Mouse (Mus musculus): Measurements from ENCODE around the gene Ifnlr1. TPM values are rescaled to one million over a fixed set of nuclear protein-coding genes. Genes with fewer than 3 reads are reported as not detected.

Gene Ifnlr1
- total and polyA plus RNA-seq, 3 experiments = 0.04 TPM; not detected in 2

DNA sequence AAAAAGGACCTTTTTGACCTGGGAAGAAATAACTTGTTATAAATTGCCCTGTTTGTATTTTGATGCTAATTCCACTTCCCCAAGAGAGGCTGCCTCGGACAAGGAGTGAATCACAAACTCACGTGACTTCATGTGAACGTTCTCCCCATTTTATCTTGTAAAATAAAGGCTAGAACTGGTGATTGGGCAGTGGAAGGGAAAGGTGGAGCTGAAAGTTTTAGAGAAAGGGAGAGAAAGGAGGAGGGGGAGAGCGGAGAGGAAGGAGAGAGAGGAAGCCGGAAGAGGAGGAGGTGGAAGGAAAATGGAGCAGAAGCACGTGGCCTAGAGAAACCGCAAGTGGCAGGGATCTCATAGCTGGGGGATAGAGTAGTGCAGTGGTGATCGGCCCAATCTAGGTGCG is 11.1 kb upstream of the Ifnlr1 start:
- H3K4me3 ChIP-seq (replicated peaks in 1 of 3; ENCODE audit: low read depth in 2 of 3, low read length in 2 of 3, poor library complexity in 1 of 3) = no peak overlapping the region
- peaks cover 7 to 17% of the 10 kb centered on the region in 2 experiments; a peak in 3 of 4 replicates for H3K4me1 ChIP-seq (ENCODE audit: control insufficient read depth in 1 of 2, insufficient read depth in 2 of 2)
- no peak overlapping the region for H3K4me2 ChIP-seq (ENCODE audit: insufficient read depth, low read depth, poor library complexity, severe bottlenecking)
- TF ChIP-seq SMC3 (IDR thresholded peaks at IDR 0.05; ENCODE audit: low read depth, low read length) (no peak), JUND (conservative IDR thresholded peaks at IDR 0.05; ENCODE audit: low read depth, low read length) (no peak), TCF12 (IDR thresholded peaks at IDR 0.05; ENCODE audit: low read depth, low read length) (no peak), SIN3A (IDR thresholded peaks at IDR 0.05; ENCODE audit: low read length) (no peak), POLR2AphosphoS2 (IDR thresholded peaks at IDR 0.05; ENCODE audit: low read depth, low read length) (no peak), POLR2A (IDR thresholded peaks at IDR 0.05; ENCODE audit: low read depth, low read length) (no peak), PAX5 (IDR thresholded peaks at IDR 0.05; ENCODE audit: low read length) (no peak), ETS1 (conservative IDR thresholded peaks at IDR 0.05; ENCODE audit: low read depth, low read length) (no peak), ZKSCAN1 (IDR thresholded peaks at IDR 0.05; ENCODE audit: borderline replicate concordance, low read depth, low read length) (no peak), EP300 (IDR thresholded peaks at IDR 0.05; ENCODE audit: low read length) (no peak), BHLHE40 (IDR thresholded peaks at IDR 0.05; ENCODE audit: low read depth, low read length) (no peak), MAX (IDR thresholded peaks at IDR 0.05; ENCODE audit: low read length) (no peak), USF1 (IDR thresholded peaks at IDR 0.05; ENCODE audit: low read depth, low read length) (no peak), ZMIZ1 (IDR thresholded peaks at IDR 0.05; ENCODE audit: low read depth, low read length) (no peak), MXI1 (IDR thresholded peaks at IDR 0.05; ENCODE audit: low read depth, low read length) (no peak), IRF4 (IDR thresholded peaks at IDR 0.05; ENCODE audit: low read depth, low read length) (no peak), RCOR1 (conservative IDR thresholded peaks at IDR 0.05; ENCODE audit: low read depth, low read length) (no peak), NRF1 (IDR thresholded peaks at IDR 0.05; ENCODE audit: low read depth, low read length) (no peak), ZNF384 (IDR thresholded peaks at IDR 0.05; ENCODE audit: low read depth, low read length) (no peak)
- in situ Hi-C loops (cut with MboI; ENCODE audit: low pct_ligation_motif_present, low pct_unique_long_range_greater_than_20kb, low sequenced_read_pairs) = no loop called here
- no peaks in the 10 kb centered on the region for H3K36me3 ChIP-seq (replicated peaks in 1 of 2; ENCODE audit: control insufficient read depth in 1 of 2, insufficient read depth in 1 of 2, low read length in 1 of 2)
- peaks cover 35% of the 10 kb centered on the region for H3K27me3 ChIP-seq (replicated peaks)
- DNase-seq (ENCODE audit: extremely low read depth) = no peak
- peaks cover under 1% of the 10 kb centered on the region for H3K9me3 ChIP-seq (replicated peaks; ENCODE audit: low read length)
- dilution Hi-C loops (cut with MboI; ENCODE audit: extremely low pct_ligation_motif_present, extremely low pct_unique_long_range_greater_than_20kb, low sequenced_read_pairs) = no loop called here
- no peaks in the 10 kb centered on the region for H3K79me2 ChIP-seq (replicated peaks; ENCODE audit: control insufficient read depth, extremely low read depth, insufficient read depth, poor library complexity, severe bottlenecking)
- no peak overlapping the region for H3K27ac ChIP-seq (ENCODE audit: insufficient read depth, low read depth)
- H3K9ac ChIP-seq (ENCODE audit: insufficient read depth, low read depth) = no peak overlapping the region

GRCm38 (mm10) chr4:135676476-135676875 is 9.6 kb upstream of the Ifnlr1 start:
- H3K4me2 ChIP-seq (ENCODE audit: insufficient read depth, low read depth, poor library complexity, severe bottlenecking) = no peak overlapping the region
- H3K36me3 ChIP-seq (replicated peaks in 1 of 2; ENCODE audit: control insufficient read depth in 1 of 2, insufficient read depth in 1 of 2, low read length in 1 of 2) = no peaks in the 10 kb centered on the region
- peaks cover 14% of the 10 kb centered on the region for H3K9me3 ChIP-seq (replicated peaks; ENCODE audit: low read length)
- dilution Hi-C loops (cut with MboI; ENCODE audit: extremely low pct_ligation_motif_present, extremely low pct_unique_long_range_greater_than_20kb, low sequenced_read_pairs) (no loop called here), in situ Hi-C loops (cut with MboI; ENCODE audit: low pct_ligation_motif_present, low pct_unique_long_range_greater_than_20kb, low sequenced_read_pairs) (no loop called here)
- no peaks in the 10 kb centered on the region for H3K79me2 ChIP-seq (replicated peaks; ENCODE audit: control insufficient read depth, extremely low read depth, insufficient read depth, poor library complexity, severe bottlenecking)
- no peak overlapping the region for H3K27ac ChIP-seq (ENCODE audit: insufficient read depth, low read depth)
- H3K9ac ChIP-seq (ENCODE audit: insufficient read depth, low read depth) = no peak overlapping the region
- H3K27me3 ChIP-seq (replicated peaks) = peaks cover 24% of the 10 kb centered on the region
- TF ChIP-seq PAX5 (IDR thresholded peaks at IDR 0.05; ENCODE audit: low read length) (no peak), ELF1 (IDR thresholded peaks at IDR 0.05; ENCODE audit: low read depth, low read length) (no peak), MAZ (IDR thresholded peaks at IDR 0.05; ENCODE audit: low read depth, low read length) (no peak), E2F4 (IDR thresholded peaks at IDR 0.05; ENCODE audit: insufficient replicate concordance, low read depth, low read length) (no peak), MYC (IDR thresholded peaks at IDR 0.05; ENCODE audit: low read depth, low read length) (no peak), POLR2A (IDR thresholded peaks at IDR 0.05; ENCODE audit: low read depth, low read length) (no peak), GABPA (IDR thresholded peaks at IDR 0.05; ENCODE audit: insufficient replicate concordance, low read depth, low read length) (no peak), ZC3H11A (IDR thresholded peaks at IDR 0.05; ENCODE audit: low read depth, low read length) (no peak), TCF12 (IDR thresholded peaks at IDR 0.05; ENCODE audit: low read depth, low read length) (no peak), MAX (IDR thresholded peaks at IDR 0.05; ENCODE audit: low read length) (no peak), EP300 (IDR thresholded peaks at IDR 0.05; ENCODE audit: low read length) (no peak), RCOR1 (conservative IDR thresholded peaks at IDR 0.05; ENCODE audit: low read depth, low read length) (no peak), JUND (conservative IDR thresholded peaks at IDR 0.05; ENCODE audit: low read depth, low read length) (no peak), POLR2AphosphoS2 (IDR thresholded peaks at IDR 0.05; ENCODE audit: low read depth, low read length) (no peak), HCFC1 (IDR thresholded peaks at IDR 0.05; ENCODE audit: low read depth, low read length) (no peak), ZNF384 (IDR thresholded peaks at IDR 0.05; ENCODE audit: low read depth, low read length) (no peak)
- DNase-seq (ENCODE audit: extremely low read depth) = no peak
- peaks cover 7 to 18% of the 10 kb centered on the region in 2 experiments; a peak in 3 of 4 replicates for H3K4me1 ChIP-seq (ENCODE audit: control insufficient read depth in 1 of 2, insufficient read depth in 2 of 2)
- H3K4me3 ChIP-seq (replicated peaks in 1 of 3; ENCODE audit: low read depth in 2 of 3, low read length in 2 of 3, poor library complexity in 1 of 3) = no peak overlapping the region

All from CH12.LX (cell line).